Mouse (Mus musculus) lung, adult 2 months (tissue): ENCODE data around the gene Mcl1.

Experiments
- CTCF ChIP-seq: fragments of 200-500 bp; IDR thresholded peaks from 2 replicates; pipeline ENCODE4 v1.5.1; 2011; ENCODE audit warnings: mild to moderate bottlenecking, low read length, control low read depth; ENCODE audit not compliant: insufficient read depth
- POLR2A ChIP-seq: fragments of 200-500 bp; IDR thresholded peaks from 2 replicates; pipeline ENCODE4 v1.6.1; 2011; ENCODE audit warnings: low read depth, mild to moderate bottlenecking, control low read depth, low read length, borderline replicate concordance; ENCODE audit errors: extremely low read depth

- TF ChIP-seq CTCF: peak; percentile 15; the same call in 1 of the 2 replicates
- no peak for TF ChIP-seq POLR2A
These were observed 18.9 kb upstream of the Mcl1 start for GRCm38 (mm10) chr3:95639694-95640093.
